Mouse (Mus musculus) heart, embryonic 14.5 days (tissue): Measurements from ENCODE around the gene Rnft2. TPM values are rescaled to one million over a fixed set of nuclear protein-coding genes. Genes with fewer than 3 reads are reported as not detected.

Experiments
- ATAC-seq: fragments of 200-750 bp; cut with Nextera tagmentation; 2 replicates; pipeline ENCODE4 v1.8.0; 2017; ENCODE audit warnings: low read depth, moderate TSS enrichment; ENCODE audit not compliant: insufficient number of reproducible peaks, insufficient read depth, low FRiP score
- H3K27ac ChIP-seq, 2 experiments: fragments of 200-500 bp in 1 of 2; fragments of 300-500 bp in 1 of 2; sonication (generic) in 1 of 2; replicated peaks in 1 of 2; 2 replicates each; pipeline ENCODE4 v1.5.1; 2012 to 2014; ENCODE audit warnings: low read depth in 2 of 2, low read length in 2 of 2, control low read depth in 1 of 2, mild to moderate bottlenecking in 1 of 2, mixed read lengths in 1 of 2; ENCODE audit not compliant: control insufficient read depth in 1 of 2, insufficient read depth in 1 of 2
- H3K27me3 ChIP-seq: fragments of 300-500 bp; sonication (generic); 2 replicates; pipeline ENCODE4 v1.6.1; 2014; ENCODE audit warnings: mild to moderate bottlenecking, low read length, control low read depth; ENCODE audit not compliant: control insufficient read depth, insufficient read depth
- H3K36me3 ChIP-seq: fragments of 300-500 bp; sonication (generic); 2 replicates; pipeline ENCODE4 v1.6.1; 2014; ENCODE audit warnings: mild to moderate bottlenecking, control low read depth, low read length, mixed read lengths; ENCODE audit not compliant: control insufficient read depth, insufficient read depth
- H3K4me1 ChIP-seq, 2 experiments: fragments of 200-500 bp in 1 of 2; fragments of 300-500 bp in 1 of 2; sonication (generic) in 1 of 2; 2 replicates each; pipeline ENCODE4 v1.6.1; 2012 to 2014; ENCODE audit warnings: low read length in 2 of 2, control low read depth in 1 of 2, mixed read lengths in 1 of 2; ENCODE audit not compliant: control insufficient read depth in 2 of 2, insufficient read depth in 2 of 2
- H3K4me2 ChIP-seq: fragments of 300-500 bp; sonication (generic); 2 replicates; pipeline ENCODE4 v1.6.1; 2014; ENCODE audit warnings: mild to moderate bottlenecking, low read length
- H3K4me3 ChIP-seq, 2 experiments: fragments of 200-500 bp in 1 of 2; fragments of 300-500 bp in 1 of 2; sonication (generic) in 1 of 2; 2 replicates each; pipeline ENCODE4 v1.5.1; 2012 to 2014; ENCODE audit warnings: low read length in 2 of 2, mild to moderate bottlenecking in 2 of 2, control low read depth in 1 of 2, low read depth in 1 of 2, moderate library complexity in 1 of 2; ENCODE audit not compliant: control insufficient read depth in 1 of 2, insufficient read depth in 1 of 2
- H3K9ac ChIP-seq: fragments of 300-500 bp; sonication (generic); 2 replicates; pipeline ENCODE4 v1.6.1; 2014; ENCODE audit warnings: mild to moderate bottlenecking, low read length
- H3K9me3 ChIP-seq: fragments of 300-500 bp; sonication (generic); 2 replicates; pipeline ENCODE4 v1.6.1; 2016; ENCODE audit warnings: low read length, control low read depth; ENCODE audit not compliant: control insufficient read depth
- WGBS: fragments of 180-500 bp; shearing (Covaris S2); extraction: QIAGEN DNeasy Blood & Tissue Kit; methylation state at CpG from one replicate; pipeline ENCODE4 v1.1.7; 2014; 5-methylcytosine and 5-hydroxymethylcytosine counted together
- polyA plus RNA-seq: library from polyadenylated mRNA; unstranded; fragments of >200 nt; fragmentation: Nextera tagmentation; extraction: Ambion mirVana; gene quantifications from 2 replicates; pipeline ENCODE4 v1.2.1, GENCODE M21; 2014

Rnft2 gene
- polyA plus RNA-seq, 1 experiment from 2014 or later: 1.2 TPM

GRCm38 (mm10) chr5:118172078-118172723 lies 72.7 kb downstream of the Rnft2 start:
- H3K4me1 ChIP-seq: peaks cover 5 to 29% of the 10 kb centered on the region in 2 experiments
- H3K9me3 ChIP-seq: peaks cover 6% of the 10 kb centered on the region
- H3K9ac ChIP-seq: peak overlapping the region; percentile 46
- H3K4me3 ChIP-seq: peak overlapping the region; percentile 40 to 41
- no peak for ATAC-seq
- no peaks in the 10 kb centered on the region for H3K36me3 ChIP-seq
- WGBS: under 1% methylated on average over 27 of the region's 27 CpGs
- peaks cover 76% of the 10 kb centered on the region for H3K27me3 ChIP-seq
- peak overlapping the region; percentile 76 for H3K4me2 ChIP-seq
- no peak overlapping the region for H3K27ac ChIP-seq

- Histone ChIP-seq H3K36me3 (no peaks in the 10 kb centered on the region), H3K4me3 (peak overlapping the region; percentile 40 to 41), H3K4me2 (peak overlapping the region; percentile 76), H3K27ac (no peak overlapping the region), H3K27me3 (peaks cover 79% of the 10 kb centered on the region), H3K9ac (peak overlapping the region; percentile 46), H3K9me3 (peaks cover 6% of the 10 kb centered on the region), H3K4me1 (peaks cover 5 to 29% of the 10 kb centered on the region in 2 experiments)
- ATAC-seq: no peak
- 1% methylated on average over 36 of the region's 36 CpGs for WGBS
Observed at GRCm38 (mm10) chr5:118171665-118172064, 73.3 kb downstream of the Rnft2 start.

GRCm38 (mm10) chr5:118170888-118171529 lies 73.9 kb downstream of the Rnft2 start:
- peak overlapping the region; percentile 76 for H3K4me2 ChIP-seq
- no peak overlapping the region for H3K27ac ChIP-seq
- no peak overlapping the region for H3K9ac ChIP-seq
- peaks cover 79% of the 10 kb centered on the region for H3K27me3 ChIP-seq
- H3K4me3 ChIP-seq: peak overlapping the region in 1 of 2 experiments; percentile 41; a peak in 3 of 4 replicates
- WGBS: 1% methylated on average over 25 of the region's 25 CpGs
- H3K9me3 ChIP-seq: peaks cover 6% of the 10 kb centered on the region
- no peak for ATAC-seq
- no peaks in the 10 kb centered on the region for H3K36me3 ChIP-seq
- peaks cover 5 to 29% of the 10 kb centered on the region in 2 experiments for H3K4me1 ChIP-seq

- under 1% methylated on average over 107 of the region's 117 CpGs for WGBS
- Histone ChIP-seq H3K36me3 (no peaks in the 10 kb centered on the region), H3K4me2 (peak overlapping the region; percentile 98), H3K9ac (peak overlapping the region; percentile 64), H3K27ac (no peak overlapping the region), H3K4me1 (peaks cover 2 to 27% of the 10 kb centered on the region in 2 experiments), H3K27me3 (peaks cover 76% of the 10 kb centered on the region), H3K4me3 (peak overlapping the region; percentile 49 to 60), H3K9me3 (no peaks in the 10 kb centered on the region)
- no peak for ATAC-seq
Observed at GRCm38 (mm10) chr5:118169222-118170221, 75.4 kb downstream of the Rnft2 start.

GRCm38 (mm10) chr5:118167561-118167995 lies 77.3 kb downstream of the Rnft2 start:
- Histone ChIP-seq H3K4me1 (peaks cover 0 to 22% of the 10 kb centered on the region in 2 experiments; a peak in 3 of 4 replicates), H3K9me3 (no peaks in the 10 kb centered on the region), H3K4me3 (no peak overlapping the region), H3K27ac (no peak overlapping the region), H3K9ac (no peak overlapping the region), H3K27me3 (peaks cover 71% of the 10 kb centered on the region), H3K36me3 (no peaks in the 10 kb centered on the region), H3K4me2 (no peak overlapping the region)
- 61% methylated on average over 8 of the region's 8 CpGs for WGBS
- ATAC-seq: no peak

GRCm38 (mm10) chr5:118165462-118165861 lies 79.5 kb downstream of the Rnft2 start:
- H3K9me3 ChIP-seq: no peaks in the 10 kb centered on the region
- H3K27me3 ChIP-seq: peaks cover 58% of the 10 kb centered on the region
- H3K4me1 ChIP-seq: peaks cover 0 to 6% of the 10 kb centered on the region in 2 experiments; a peak in 1 of 4 replicates
- no peaks in the 10 kb centered on the region for H3K36me3 ChIP-seq
- no peak overlapping the region for H3K9ac ChIP-seq
- H3K4me2 ChIP-seq: no peak overlapping the region
- ATAC-seq: no peak
- no peak overlapping the region for H3K27ac ChIP-seq
- H3K4me3 ChIP-seq: no peak overlapping the region

- no peak for ATAC-seq
Observed at GRCm38 (mm10) chr5:118164581-118164980, 80.3 kb downstream of the Rnft2 start, which contains the start of gene Hrk. TSS of gene Hrk (plus strand) at chr5:118164648.

More at GRCm38 (mm10) chr5:118164581-118164980, 80.3 kb downstream of the Rnft2 start, which contains the start of gene Hrk:
- Histone ChIP-seq H3K4me3 (no peak within 1 kb of the TSS), H3K27me3 (peaks cover 54% of the 10 kb centered on the region), H3K4me2 (no peak within 1 kb of the TSS), H3K27ac (no peak within 1 kb of the TSS), H3K36me3 (no peaks in the 10 kb centered on the region), H3K9me3 (no peaks in the 10 kb centered on the region), H3K4me1 (peaks cover 0 to 6% of the 10 kb centered on the region in 2 experiments; a peak in 1 of 4 replicates), H3K9ac (no peak within 1 kb of the TSS)
- 55% methylated on average over 12 of the region's 12 CpGs for WGBS
